Mouse (Mus musculus): ENCODE measurements around the gene Mas1.

The Mas1 gene

DNA sequence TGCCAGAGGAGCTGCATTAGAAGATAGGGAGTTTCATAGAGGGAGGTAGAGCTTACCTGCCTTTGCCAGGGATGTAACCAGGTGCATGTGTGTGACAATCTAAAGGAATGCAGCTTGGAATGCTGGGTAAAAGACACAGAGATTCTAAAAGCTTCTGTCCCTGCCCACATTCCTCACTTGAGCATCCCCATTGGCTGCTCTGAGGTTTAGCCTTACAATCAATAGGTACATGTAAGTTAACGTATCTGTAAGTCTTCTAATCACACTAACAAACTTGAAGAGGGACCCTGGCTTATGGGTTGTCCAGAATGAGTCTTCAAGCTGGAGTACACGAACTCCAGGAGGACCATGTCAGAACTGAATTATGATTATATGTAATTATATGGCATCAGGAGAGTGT is at the start of gene Mas1:
TSS of gene Mas1 (minus strand) at position 101 of the 400 bp plus-strand sequence.
- 71% methylated on average over 2 of the region's 2 CpGs for WGBS

DNA sequence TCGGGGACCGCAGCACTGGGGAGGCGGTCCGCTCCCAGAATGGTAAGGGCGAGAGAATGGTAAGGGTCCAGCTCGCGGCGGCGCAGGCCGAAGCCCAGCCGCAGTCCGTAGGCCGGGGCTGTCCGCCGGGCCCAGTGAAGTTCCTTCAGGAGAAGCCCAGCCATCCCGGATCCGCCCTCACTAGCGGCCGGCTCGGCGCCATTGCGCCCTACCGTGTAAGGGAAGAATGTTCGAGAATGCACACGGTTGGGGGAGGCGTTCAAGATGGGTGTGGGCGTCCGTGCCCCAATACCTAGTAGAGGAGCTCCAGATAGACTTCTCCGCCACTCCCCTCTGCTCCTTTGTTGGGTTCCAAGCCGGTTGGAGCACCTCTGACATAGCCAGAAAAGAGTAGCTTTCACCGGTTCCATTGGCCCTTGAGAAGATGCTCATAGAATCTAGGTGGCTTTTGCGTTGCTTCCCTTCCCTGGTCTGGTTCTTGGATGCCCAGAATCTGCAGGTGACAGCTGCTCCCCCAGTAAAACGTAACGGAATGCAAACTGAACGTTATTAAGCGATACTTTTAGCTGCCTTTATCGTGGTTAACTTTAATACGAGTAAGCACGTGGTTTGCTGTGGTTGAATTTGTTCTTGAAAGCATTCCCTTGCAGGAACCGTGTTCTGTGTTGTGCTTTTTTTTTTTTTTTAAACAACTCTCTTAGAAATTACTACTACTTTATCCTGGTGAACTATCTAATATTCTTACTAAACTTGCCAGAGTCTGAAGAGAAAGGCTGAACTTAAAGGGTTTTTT is 48.8 kb upstream of the Mas1 start:
- under 1% methylated on average over 40 of the region's 40 CpGs for WGBS

DNA sequence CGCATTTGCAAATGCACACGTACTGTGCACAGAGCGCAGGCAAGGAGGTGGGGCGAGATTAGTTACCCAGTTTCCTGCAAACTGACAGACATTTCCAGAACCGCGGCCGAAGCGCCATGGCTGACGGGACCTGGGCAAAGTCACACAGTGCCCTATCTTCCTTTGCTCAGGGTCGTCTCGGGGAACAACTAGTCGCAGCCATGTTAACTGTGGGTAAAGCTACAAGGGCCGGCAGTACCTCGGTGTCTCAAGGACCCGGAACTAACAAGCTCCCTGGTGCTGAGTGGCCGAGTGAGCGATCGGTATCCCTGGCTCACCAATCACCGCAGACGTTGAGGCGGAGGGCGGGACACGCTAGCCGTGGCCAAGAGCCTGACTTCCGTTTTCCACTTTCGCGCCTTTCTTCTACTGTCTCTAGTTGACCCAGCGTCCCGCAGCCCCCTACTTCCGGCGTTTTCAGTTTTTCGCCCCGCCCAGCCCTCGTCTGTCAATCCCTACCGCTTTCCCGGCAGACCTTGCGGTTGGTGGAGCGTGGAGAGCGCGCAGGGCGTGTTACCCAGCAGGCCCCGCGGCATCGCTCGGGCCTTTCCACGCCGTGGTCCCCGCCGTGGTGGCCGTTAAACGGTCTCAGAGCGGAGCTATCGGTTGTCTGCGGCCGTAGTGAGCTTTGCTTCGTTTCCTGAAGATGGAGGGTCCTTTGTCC is 48.1 kb upstream of the Mas1 start, which contains the start of gene Mrpl18:
TSS of gene Mrpl18 (minus strand) at position 465 of the 703 bp plus-strand sequence.
- WGBS, result under 1% methylated on average over 56 of the region's 56 CpGs

DNA sequence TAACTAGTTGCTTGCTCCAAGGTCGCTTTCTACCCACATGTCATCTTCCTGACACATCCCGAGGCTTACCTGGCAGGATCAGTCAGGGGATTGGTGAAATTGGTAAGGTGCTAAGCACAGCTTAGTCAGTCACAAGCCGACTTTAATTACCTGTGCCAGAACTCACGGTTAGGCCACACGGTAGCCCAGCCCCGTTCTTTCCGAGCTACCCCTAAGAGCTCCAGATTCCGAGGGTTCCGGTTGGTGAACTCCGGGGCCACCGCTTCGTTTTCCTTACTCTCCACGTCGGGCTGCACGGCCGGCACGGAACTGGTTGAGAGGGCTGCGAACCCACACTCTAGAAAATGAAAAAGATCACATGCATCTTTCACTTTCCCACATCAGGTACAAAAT is 47.5 kb upstream of the Mas1 start, which contains the start of gene Tcp1:
TSS of gene Tcp1 (plus strand) at position 214 of the 393 bp plus-strand sequence.
- under 1% methylated on average over 18 of the region's 18 CpGs for WGBS

DNA sequence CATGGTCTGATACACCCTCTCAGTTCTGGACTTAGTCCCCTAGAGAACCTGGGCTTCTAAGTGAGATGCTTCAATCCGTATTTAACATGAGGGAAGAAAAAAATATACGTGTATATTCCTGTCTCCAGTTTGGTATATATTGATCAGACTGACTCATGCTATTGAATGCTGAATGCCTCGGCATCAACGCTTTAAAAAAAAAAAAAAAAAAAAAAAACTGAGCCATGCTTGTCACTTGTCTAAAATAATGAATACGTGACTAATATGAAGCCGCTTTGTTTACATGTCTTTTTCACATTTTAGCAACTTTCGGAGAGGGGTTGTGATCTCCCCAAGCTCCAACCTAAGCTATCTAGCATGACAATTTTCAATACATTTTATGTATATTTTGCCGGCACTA is 42.4 kb upstream of the Mas1 start:
- 79% methylated on average over 8 of the region's 8 CpGs for WGBS

GRCm38 (mm10) chr17:12909361-12910280 is 41.7 kb upstream of the Mas1 start, which contains the start of gene Pnldc1:
Gene Pnldc1, minus strand, starts transcription at chr17:12910230.
- WGBS, result 84% methylated on average over 35 of the region's 35 CpGs

DNA sequence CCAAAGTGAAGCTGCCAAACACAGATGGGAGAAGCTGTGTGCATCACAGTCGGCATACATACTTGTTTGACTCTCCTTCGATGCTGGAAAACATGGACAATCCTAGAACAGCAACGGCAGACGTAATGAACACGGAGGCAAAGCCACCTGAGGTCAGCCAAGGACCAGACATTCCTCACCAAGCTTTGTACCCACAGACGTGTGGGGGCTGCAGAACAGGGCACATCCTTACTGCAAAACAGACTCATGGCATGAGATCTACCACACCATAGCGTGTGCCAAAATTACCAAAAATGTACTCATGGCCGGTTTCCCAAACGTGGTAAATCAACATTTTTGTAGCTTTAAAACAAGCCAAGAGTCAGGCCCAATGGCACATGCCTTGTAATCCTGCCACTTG is 38.5 kb upstream of the Mas1 start:
- WGBS, result 83% methylated on average over 9 of the region's 9 CpGs

- 80% methylated on average over 4 of the region's 4 CpGs for WGBS
These were observed 37.9 kb upstream of the Mas1 start for GRCm38 (mm10) chr17:12905810-12906209.

GRCm38 (mm10) chr17:12904349-12904748 is 36.4 kb upstream of the Mas1 start:
- 87% methylated on average over 1 of the region's 1 CpGs for WGBS

GRCm38 (mm10) chr17:12903372-12904333 is 35.7 kb upstream of the Mas1 start:
- WGBS, result 60% methylated on average over 11 of the region's 12 CpGs

DNA sequence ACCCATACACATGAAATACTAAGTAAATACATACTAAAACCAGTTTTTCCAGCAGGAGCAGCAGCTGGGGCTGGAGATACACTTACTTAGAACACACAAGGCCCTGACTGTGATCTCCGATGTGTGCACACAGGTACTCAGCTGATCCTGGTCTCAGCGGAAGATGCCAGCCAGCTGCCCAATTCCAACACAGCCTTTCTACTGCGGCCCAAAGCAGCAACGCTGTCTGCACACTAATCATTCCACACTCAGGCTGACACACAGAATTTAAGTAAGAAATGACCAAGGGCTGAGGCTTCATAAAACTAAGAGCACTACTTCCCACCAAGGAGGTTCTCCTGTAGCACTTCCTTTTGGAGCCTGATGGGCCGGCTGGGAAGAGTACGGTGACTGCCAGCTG is 34.3 kb upstream of the Mas1 start:
- WGBS, result 98% methylated on average over 6 of the region's 6 CpGs

DNA sequence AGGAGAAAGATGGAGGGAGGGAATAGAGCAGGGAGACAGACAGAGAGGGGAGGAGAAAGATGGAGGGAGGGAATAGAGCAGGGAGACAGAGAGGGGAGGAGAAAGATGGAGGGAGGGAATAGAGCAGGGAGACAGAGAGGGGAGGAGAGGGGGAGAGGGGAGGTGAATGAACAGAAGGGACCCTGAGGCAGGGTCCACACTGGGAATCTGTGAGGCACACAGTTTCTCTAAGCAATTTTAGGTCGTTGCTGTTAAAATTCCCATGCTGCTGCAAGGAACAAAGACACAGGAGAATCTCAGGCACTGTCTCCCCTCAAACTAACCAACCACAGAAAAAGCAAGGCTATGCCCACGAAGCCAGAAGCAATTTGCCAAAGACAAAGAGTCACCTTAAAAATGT is 30.7 kb upstream of the Mas1 start:
- 20% methylated on average over 2 of the region's 2 CpGs for WGBS

DNA sequence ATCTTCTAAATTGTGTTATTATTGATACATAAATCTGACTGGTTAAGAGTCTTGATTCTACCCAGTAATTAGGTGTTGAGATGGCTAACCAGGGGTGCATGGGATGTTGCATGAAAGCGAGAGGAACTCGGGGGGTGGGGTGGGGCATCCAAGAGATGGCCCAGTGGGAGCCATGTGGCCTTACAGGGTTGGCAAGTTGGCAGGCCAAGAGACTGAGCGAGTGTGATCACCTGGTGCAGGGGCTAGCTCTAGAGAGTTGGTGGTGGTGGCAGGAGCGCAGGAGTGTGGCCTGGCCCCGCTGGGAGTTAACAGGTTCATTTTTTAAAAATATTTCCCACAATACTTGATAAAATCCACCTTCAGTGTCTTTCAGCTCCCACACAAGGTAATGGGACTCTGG is 29.7 kb upstream of the Mas1 start:
- WGBS, result 89% methylated on average over 5 of the region's 5 CpGs

DNA sequence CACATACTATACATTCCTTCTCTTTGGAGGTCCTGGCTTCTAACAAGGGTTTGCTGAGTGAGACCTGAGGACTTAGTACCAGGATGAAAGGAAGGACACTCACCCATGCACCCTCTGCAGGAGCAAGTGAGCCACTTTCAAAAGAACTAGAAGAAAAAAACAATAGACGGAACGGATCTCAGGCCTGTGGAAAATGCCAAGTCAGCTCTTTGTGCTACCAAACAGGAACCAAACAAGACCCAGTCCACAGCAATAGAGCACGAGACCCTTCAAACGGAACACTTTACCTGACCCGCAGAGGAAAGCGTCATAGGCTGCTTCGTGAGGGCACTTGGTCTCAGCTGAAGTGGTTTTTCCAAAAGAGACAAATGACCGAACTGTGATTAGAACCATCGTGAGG is 24.1 kb upstream of the Mas1 start:
- whole genome bisulfite sequencing, result 84% methylated on average over 9 of the region's 9 CpGs

DNA sequence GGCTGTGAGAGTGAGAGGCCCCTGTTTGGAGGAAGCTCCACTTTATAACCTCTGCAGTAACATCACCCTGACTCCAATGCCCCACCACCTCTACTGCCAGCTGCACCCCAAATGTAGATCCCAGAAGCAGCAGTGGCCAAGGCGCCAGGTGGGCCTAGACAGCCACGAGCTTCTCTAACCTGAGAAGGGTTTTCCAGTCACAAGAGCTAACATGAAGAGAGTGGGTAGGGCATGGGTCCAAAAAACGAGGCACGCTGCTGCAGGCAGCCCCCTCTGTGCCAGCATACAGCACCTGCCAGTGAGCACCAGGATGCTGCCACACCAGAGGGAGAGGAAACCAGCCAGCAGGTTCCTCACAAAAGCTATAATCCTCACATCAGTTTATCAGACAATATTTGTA is 23.1 kb upstream of the Mas1 start:
- 57% methylated on average over 4 of the region's 4 CpGs for WGBS

- 80% methylated on average over 15 of the region's 15 CpGs for WGBS
These were observed 19.3 kb upstream of the Mas1 start for GRCm38 (mm10) chr17:12887021-12887775.

DNA sequence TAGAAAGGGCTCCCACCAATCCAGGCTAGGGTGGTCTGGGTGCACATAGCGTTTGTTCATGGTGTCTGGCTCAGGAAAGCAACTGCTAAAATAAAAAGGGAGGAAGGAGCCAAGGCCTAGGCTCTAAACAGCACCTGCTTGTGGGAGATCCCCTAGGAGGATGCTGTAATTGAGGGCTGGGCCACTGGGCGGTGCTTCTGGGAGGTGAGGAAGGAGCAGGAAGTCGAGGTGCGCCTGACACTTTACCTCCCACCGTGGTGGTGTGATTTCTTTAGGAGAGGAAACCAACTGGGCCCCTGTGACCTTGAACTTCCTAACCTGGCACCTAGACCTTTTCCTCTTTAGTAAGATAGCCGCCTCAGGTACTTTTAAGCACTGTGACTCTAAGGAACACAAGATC is 18.7 kb upstream of the Mas1 start:
- WGBS, result 63% methylated on average over 6 of the region's 6 CpGs

- 88% methylated on average over 1 of the region's 1 CpGs for WGBS
These were observed 13.3 kb upstream of the Mas1 start for GRCm38 (mm10) chr17:12881216-12881615.

GRCm38 (mm10) chr17:12880178-12880577 is 12.2 kb upstream of the Mas1 start:
- under 1% methylated on average over 14 of the region's 14 CpGs for WGBS

- WGBS, result 88% methylated on average over 5 of the region's 5 CpGs
These were observed 7.8 kb upstream of the Mas1 start, which contains the start of gene Mrgprh for GRCm38 (mm10) chr17:12875734-12876133. Gene Mrgprh, plus strand, starts transcription at chr17:12876034.

Data from cerebral cortex, adult 2 months (tissue).